Mouse (Mus musculus) embryonic facial prominence, embryonic 11.5 days (tissue): ENCODE results near the gene Wnt8b. TPM values are rescaled to one million over a fixed set of nuclear protein-coding genes. Genes with fewer than 3 reads are reported as not detected.

Source experiments
- ATAC-seq: fragments of 200-750 bp; cut with Nextera tagmentation; replicated peaks from 2 replicates; pipeline ENCODE4 v1.8.0; 2017; ENCODE audit warnings: low read depth; ENCODE audit not compliant: insufficient number of reproducible peaks, low FRiP score, low TSS enrichment
- DNase-seq: peaks from one replicate; pipeline ENCODE4 v3.0.0-alpha.2; 2015; ENCODE audit warnings: low spot score
- H3K27ac ChIP-seq: fragments of 300-500 bp; sonication (generic); replicated peaks from 2 replicates; pipeline ENCODE4 v1.5.1; 2014; ENCODE audit warnings: mild to moderate bottlenecking, low read depth, low read length, control low read depth
- H3K27me3 ChIP-seq: fragments of 300-500 bp; sonication (generic); 2 replicates; pipeline ENCODE4 v1.6.1; 2014; ENCODE audit warnings: mild to moderate bottlenecking, low read length, moderate library complexity, mixed read lengths; ENCODE audit not compliant: control insufficient read depth, insufficient read depth
- H3K36me3 ChIP-seq: fragments of 300-500 bp; sonication (generic); replicated peaks from 2 replicates; pipeline ENCODE4 v1.6.1; 2014; ENCODE audit warnings: low read depth, mild to moderate bottlenecking, low read length, moderate library complexity, mixed read lengths; ENCODE audit not compliant: control insufficient read depth, insufficient read depth
- H3K4me1 ChIP-seq: fragments of 300-500 bp; sonication (generic); 2 replicates; pipeline ENCODE4 v1.6.1; 2014; ENCODE audit warnings: low read length, mixed read lengths; ENCODE audit not compliant: control insufficient read depth, insufficient read depth
- H3K4me2 ChIP-seq: fragments of 300-500 bp; sonication (generic); 2 replicates; pipeline ENCODE4 v1.6.1; 2014; ENCODE audit warnings: low read depth, mild to moderate bottlenecking, control low read depth, low read length, moderate library complexity
- H3K4me3 ChIP-seq: fragments of 300-500 bp; sonication (generic); 2 replicates; pipeline ENCODE4 v1.5.1; 2014; ENCODE audit warnings: low read depth, low read length, control low read depth
- H3K9ac ChIP-seq: fragments of 300-500 bp; sonication (generic); replicated peaks from 2 replicates; pipeline ENCODE4 v1.6.1; 2014; ENCODE audit warnings: mild to moderate bottlenecking, control low read depth, low read length
- H3K9me3 ChIP-seq: fragments of 300-500 bp; sonication (generic); replicated peaks from 2 replicates; pipeline ENCODE4 v1.6.1; 2016; ENCODE audit warnings: mild to moderate bottlenecking, low read length, inconsistent platforms, mixed read lengths; ENCODE audit not compliant: control insufficient read depth
- WGBS: fragments of 180-500 bp; shearing (Covaris S2); extraction: QIAGEN DNeasy Blood & Tissue Kit; methylation state at CpG from one replicate; pipeline ENCODE4 v1.1.7; 2014; 5-methylcytosine and 5-hydroxymethylcytosine counted together
- polyA plus RNA-seq: library from polyadenylated mRNA; unstranded; fragments of >200 nt; fragmentation: Nextera tagmentation; extraction: Ambion mirVana; gene quantifications from 2 replicates; pipeline ENCODE4 v1.2.1, GENCODE M21; 2014

Gene Wnt8b
- polyA plus RNA-seq, 1 experiment from 2014 or later = 0.06 TPM

DNA sequence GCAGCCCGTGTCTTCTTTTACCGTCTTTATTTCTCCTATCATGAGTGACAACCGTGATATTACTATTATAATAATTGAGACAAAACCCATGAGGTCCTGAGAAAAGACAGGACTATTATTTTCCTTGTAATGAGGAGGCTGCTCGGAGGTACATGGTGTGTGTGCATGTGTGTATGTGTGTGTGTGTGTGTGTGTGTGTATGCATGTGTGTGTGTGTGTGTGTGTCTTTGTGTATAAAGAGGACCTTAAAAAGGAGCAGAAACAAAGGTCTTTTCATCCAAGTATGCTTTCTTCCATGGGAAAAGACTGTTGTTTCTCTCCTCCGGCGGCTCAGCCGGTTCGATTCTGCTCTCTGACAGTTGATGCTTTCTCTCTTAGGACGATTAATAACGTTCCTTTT, 3.7 kb downstream of the Wnt8b start:
- WGBS = 62% methylated on average over 10 of the region's 10 CpGs
- H3K9ac ChIP-seq = no peak overlapping the region
- H3K4me2 ChIP-seq = no peak overlapping the region
- no peaks in the 10 kb centered on the region; the same call in 1 of the 2 replicates for H3K4me1 ChIP-seq
- H3K9me3 ChIP-seq = no peaks in the 10 kb centered on the region
- H3K4me3 ChIP-seq = no peak overlapping the region
- no peak for ATAC-seq
- H3K27ac ChIP-seq = no peak overlapping the region
- H3K27me3 ChIP-seq = peaks cover 5% of the 10 kb centered on the region; the same call in 1 of the 2 replicates
- no peaks in the 10 kb centered on the region for H3K36me3 ChIP-seq
- DNase-seq = no peak

GRCm38 (mm10) chr19:44498936-44499335, 5.7 kb downstream of the Wnt8b start:
- H3K9ac ChIP-seq = no peak overlapping the region
- H3K9me3 ChIP-seq = no peaks in the 10 kb centered on the region
- no peak overlapping the region for H3K4me2 ChIP-seq
- no peaks in the 10 kb centered on the region; the same call in 1 of the 2 replicates for H3K4me1 ChIP-seq
- H3K27me3 ChIP-seq = peaks cover 6% of the 10 kb centered on the region; the same call in 1 of the 2 replicates
- no peak for ATAC-seq
- no peaks in the 10 kb centered on the region for H3K36me3 ChIP-seq
- H3K4me3 ChIP-seq = no peak overlapping the region
- no peak for DNase-seq
- H3K27ac ChIP-seq = no peak overlapping the region
- WGBS = 60% methylated on average over 6 of the region's 6 CpGs

- no peaks in the 10 kb centered on the region for H3K36me3 ChIP-seq
- DNase-seq = no peak
- no peak overlapping the region for H3K27ac ChIP-seq
- no peak overlapping the region for H3K9ac ChIP-seq
- ATAC-seq = no peak
- 0 out of 2 replicates have a peak, but pooled peaks cover 5% of the 10 kb centered on the region for H3K27me3 ChIP-seq
- 42% methylated on average over 5 of the region's 5 CpGs for WGBS
- H3K4me3 ChIP-seq = no peak overlapping the region
- H3K4me1 ChIP-seq = no peaks in the 10 kb centered on the region; the same call in 1 of the 2 replicates
- no peak overlapping the region for H3K4me2 ChIP-seq
- no peaks in the 10 kb centered on the region for H3K9me3 ChIP-seq
Measured at GRCm38 (mm10) chr19:44500240-44500639, 7.0 kb downstream of the Wnt8b start.

GRCm38 (mm10) chr19:44501925-44502324, 8.7 kb downstream of the Wnt8b start:
- Histone ChIP-seq H3K27ac (no peak overlapping the region), H3K9me3 (no peaks in the 10 kb centered on the region), H3K36me3 (no peaks in the 10 kb centered on the region), H3K9ac (no peak overlapping the region), H3K4me3 (no peak overlapping the region), H3K4me2 (no peak overlapping the region), H3K4me1 (no peaks in the 10 kb centered on the region; the same call in 1 of the 2 replicates), H3K27me3 (0 out of 2 replicates have a peak, but pooled peaks cover 5% of the 10 kb centered on the region)
- WGBS = 73% methylated on average over 6 of the region's 6 CpGs
- ATAC-seq (no peak), DNase-seq (no peak)

- no peak for DNase-seq
- no peak overlapping the region for H3K4me2 ChIP-seq
- no peaks in the 10 kb centered on the region; the same call in 1 of the 2 replicates for H3K4me1 ChIP-seq
- no peaks in the 10 kb centered on the region for H3K9me3 ChIP-seq
- H3K4me3 ChIP-seq = no peak overlapping the region
- 0 out of 2 replicates have a peak, but pooled peaks cover 5% of the 10 kb centered on the region for H3K27me3 ChIP-seq
- WGBS = 76% methylated on average over 4 of the region's 4 CpGs
- no peak overlapping the region for H3K27ac ChIP-seq
- no peak overlapping the region for H3K9ac ChIP-seq
- ATAC-seq = no peak
- H3K36me3 ChIP-seq = no peaks in the 10 kb centered on the region
Measured at GRCm38 (mm10) chr19:44502741-44503140, 9.5 kb downstream of the Wnt8b start.

- Histone ChIP-seq H3K9ac (no peak overlapping the region), H3K4me2 (peak overlapping the region; percentile 96), H3K36me3 (no peaks in the 10 kb centered on the region), H3K4me3 (no peak overlapping the region), H3K27me3 (peaks cover 61% of the 10 kb centered on the region), H3K27ac (no peak overlapping the region), H3K4me1 (peaks cover 10% of the 10 kb centered on the region), H3K9me3 (no peaks in the 10 kb centered on the region)
- DNase-seq (no peak), ATAC-seq (no peak)
- WGBS = 4% methylated on average over 12 of the region's 12 CpGs
Measured at GRCm38 (mm10) chr19:44510534-44511175, 17.4 kb downstream of the Wnt8b start.

DNA sequence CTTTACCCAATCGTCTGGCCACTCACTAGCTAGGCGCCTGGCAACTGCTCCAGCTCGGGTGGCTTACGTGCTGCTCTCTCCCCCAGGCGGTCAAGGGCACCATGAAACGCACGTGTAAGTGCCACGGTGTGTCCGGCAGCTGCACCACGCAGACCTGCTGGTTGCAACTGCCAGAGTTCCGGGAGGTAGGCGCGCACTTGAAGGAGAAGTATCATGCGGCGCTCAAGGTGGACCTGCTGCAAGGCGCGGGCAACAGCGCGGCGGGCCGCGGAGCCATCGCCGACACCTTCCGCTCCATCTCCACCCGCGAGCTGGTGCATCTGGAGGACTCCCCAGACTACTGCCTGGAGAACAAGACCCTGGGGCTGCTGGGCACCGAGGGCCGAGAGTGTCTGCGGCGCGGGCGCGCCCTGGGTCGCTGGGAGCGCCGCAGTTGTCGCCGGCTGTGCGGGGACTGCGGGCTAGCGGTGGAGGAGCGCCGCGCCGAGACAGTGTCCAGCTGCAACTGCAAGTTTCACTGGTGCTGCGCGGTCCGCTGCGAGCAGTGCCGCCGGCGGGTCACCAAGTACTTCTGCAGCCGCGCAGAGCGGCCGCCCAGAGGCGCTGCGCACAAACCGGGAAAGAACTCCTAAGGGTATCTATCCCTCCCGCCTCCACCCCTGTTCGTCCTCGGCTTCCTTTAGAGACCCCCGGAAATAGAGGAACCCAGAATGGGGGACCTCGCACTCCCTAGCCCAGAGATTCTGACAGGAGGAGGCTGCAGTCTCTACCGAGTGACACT, 18.4 kb downstream of the Wnt8b start:
- ATAC-seq = no peak; the same call in 1 of the 2 replicates
- peaks cover 10% of the 10 kb centered on the region for H3K4me1 ChIP-seq
- peak overlapping the region; percentile 26 for H3K9ac ChIP-seq
- no peak overlapping the region for H3K27ac ChIP-seq
- H3K27me3 ChIP-seq = peaks cover 66% of the 10 kb centered on the region
- H3K4me2 ChIP-seq = peak overlapping the region; percentile 96
- no peaks in the 10 kb centered on the region for H3K9me3 ChIP-seq
- WGBS = under 1% methylated on average over 66 of the region's 66 CpGs
- H3K36me3 ChIP-seq = no peaks in the 10 kb centered on the region
- H3K4me3 ChIP-seq = peak overlapping the region; percentile 46
- DNase-seq = peak; percentile 64

DNA sequence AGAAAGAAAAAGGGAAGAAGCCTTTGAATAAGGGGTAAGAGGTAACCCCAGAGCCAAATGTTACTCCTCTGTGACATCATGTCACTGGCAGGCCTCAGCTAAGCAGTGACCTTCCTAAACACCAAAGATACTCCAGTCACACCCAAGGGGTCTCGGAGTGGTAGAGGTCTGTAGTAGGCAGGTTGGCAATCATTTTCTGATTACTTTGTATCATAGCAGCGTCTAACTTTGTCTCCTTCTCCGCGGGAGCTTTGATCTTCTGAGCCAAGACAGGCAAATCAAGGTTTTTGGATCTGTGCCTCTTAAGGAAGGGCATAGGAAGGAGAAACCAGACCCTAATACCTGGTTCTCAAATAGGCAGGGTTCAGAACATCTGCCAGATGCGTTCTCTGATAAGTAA, 19.3 kb downstream of the Wnt8b start:
- no peak overlapping the region for H3K4me2 ChIP-seq
- H3K27me3 ChIP-seq = peaks cover 69% of the 10 kb centered on the region
- H3K9ac ChIP-seq = no peak overlapping the region
- H3K9me3 ChIP-seq = no peaks in the 10 kb centered on the region
- 19% methylated on average over 5 of the region's 5 CpGs for WGBS
- H3K27ac ChIP-seq = no peak overlapping the region
- H3K4me1 ChIP-seq = peaks cover 10% of the 10 kb centered on the region
- no peak for ATAC-seq
- no peak for DNase-seq
- H3K4me3 ChIP-seq = no peak overlapping the region
- no peaks in the 10 kb centered on the region for H3K36me3 ChIP-seq
